Mouse (Mus musculus) heart, embryonic 10.5 days (tissue): ENCODE measurements at regions not wholly inside any gene's neighbourhood (a gene's known extent, or its start where the extent isn't known, plus 50 kb on each side); places are given as distances from the start of the nearest gene placed in this dataset.

Experiments
- DNase-seq: peaks from one replicate; pipeline ENCODE4 v3.0.0-alpha.2; 2017; ENCODE audit warnings: low spot score
- H3K27ac ChIP-seq: fragments of 300-500 bp; sonication (generic); 2 replicates; pipeline ENCODE4 v1.5.1; 2016; ENCODE audit warnings: mild to moderate bottlenecking
- H3K27me3 ChIP-seq: fragments of 300-500 bp; sonication (generic); 2 replicates; pipeline ENCODE4 v1.6.1; 2016; ENCODE audit warnings: mild to moderate bottlenecking; ENCODE audit not compliant: poor library complexity, insufficient read depth, severe bottlenecking
- H3K36me3 ChIP-seq: fragments of 300-500 bp; sonication (generic); 2 replicates; pipeline ENCODE4 v1.6.1; 2016; ENCODE audit warnings: mild to moderate bottlenecking, moderate library complexity
- H3K4me1 ChIP-seq: fragments of 300-500 bp; sonication (generic); 2 replicates; pipeline ENCODE4 v1.6.1; 2016; ENCODE audit warnings: mild to moderate bottlenecking
- H3K4me3 ChIP-seq: fragments of 300-500 bp; sonication (generic); 2 replicates; pipeline ENCODE4 v1.5.1; 2016; ENCODE audit warnings: mild to moderate bottlenecking, moderate library complexity
- H3K9me3 ChIP-seq: fragments of 300-500 bp; sonication (generic); 2 replicates; pipeline ENCODE4 v1.6.1; 2016; ENCODE audit warnings: mild to moderate bottlenecking, moderate library complexity
- WGBS: fragments of 180-500 bp; shearing (Covaris S2); methylation state at CpG from one replicate; pipeline ENCODE4 v1.1.7; 2016; 5-methylcytosine and 5-hydroxymethylcytosine counted together

GRCm38 (mm10) chr13:69343806-69344205, 189.7 kb upstream of the Nsun2 start:
- Histone ChIP-seq H3K4me3 (no peak overlapping the region), H3K27me3 (no peaks in the 10 kb centered on the region), H3K36me3 (no peaks in the 10 kb centered on the region), H3K27ac (no peak overlapping the region), H3K9me3 (0 out of 2 replicates have a peak, but pooled peaks cover 4% of the 10 kb centered on the region), H3K4me1 (no peaks in the 10 kb centered on the region)
- no peak for DNase-seq

DNA sequence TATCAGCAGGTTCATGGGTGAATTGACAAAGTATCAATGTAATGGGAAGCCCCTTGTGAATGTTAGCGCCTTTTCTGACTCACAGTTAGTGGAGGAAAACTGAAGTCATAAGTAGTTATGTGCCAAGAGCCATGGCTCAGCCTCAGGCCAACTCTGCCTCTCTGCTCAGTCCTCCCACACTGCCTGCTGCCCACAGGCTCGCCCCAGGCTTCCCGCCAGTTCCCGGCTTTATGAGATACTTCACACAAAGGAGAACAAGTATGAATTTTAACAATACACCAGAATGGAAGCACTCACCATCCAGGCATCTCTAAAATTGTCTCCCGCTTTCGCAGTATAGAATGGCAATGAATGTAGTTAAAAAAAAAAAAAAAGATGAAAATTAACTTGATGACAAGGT, 176.1 kb upstream of the Nsun2 start:
- H3K9me3 ChIP-seq: no peaks in the 10 kb centered on the region
- WGBS: 86% methylated on average over 6 of the region's 6 CpGs

GRCm38 (mm10) chr13:69365880-69366490, 167.6 kb upstream of the Nsun2 start:
- 30% methylated on average over 1 of the region's 1 CpGs for WGBS
- no peak for DNase-seq
- Histone ChIP-seq H3K27me3 (no peaks in the 10 kb centered on the region), H3K4me3 (no peak overlapping the region), H3K4me1 (no peaks in the 10 kb centered on the region), H3K36me3 (no peaks in the 10 kb centered on the region), H3K9me3 (0 out of 2 replicates have a peak, but pooled peaks cover 4% of the 10 kb centered on the region), H3K27ac (no peak overlapping the region)

More for the DNA sequence above, 176.1 kb upstream of the Nsun2 start:
- no peak overlapping the region for H3K4me3 ChIP-seq
- no peaks in the 10 kb centered on the region for H3K36me3 ChIP-seq
- H3K27me3 ChIP-seq: no peaks in the 10 kb centered on the region
- no peak overlapping the region for H3K27ac ChIP-seq
- DNase-seq: no peak
- H3K4me1 ChIP-seq: no peaks in the 10 kb centered on the region

DNA sequence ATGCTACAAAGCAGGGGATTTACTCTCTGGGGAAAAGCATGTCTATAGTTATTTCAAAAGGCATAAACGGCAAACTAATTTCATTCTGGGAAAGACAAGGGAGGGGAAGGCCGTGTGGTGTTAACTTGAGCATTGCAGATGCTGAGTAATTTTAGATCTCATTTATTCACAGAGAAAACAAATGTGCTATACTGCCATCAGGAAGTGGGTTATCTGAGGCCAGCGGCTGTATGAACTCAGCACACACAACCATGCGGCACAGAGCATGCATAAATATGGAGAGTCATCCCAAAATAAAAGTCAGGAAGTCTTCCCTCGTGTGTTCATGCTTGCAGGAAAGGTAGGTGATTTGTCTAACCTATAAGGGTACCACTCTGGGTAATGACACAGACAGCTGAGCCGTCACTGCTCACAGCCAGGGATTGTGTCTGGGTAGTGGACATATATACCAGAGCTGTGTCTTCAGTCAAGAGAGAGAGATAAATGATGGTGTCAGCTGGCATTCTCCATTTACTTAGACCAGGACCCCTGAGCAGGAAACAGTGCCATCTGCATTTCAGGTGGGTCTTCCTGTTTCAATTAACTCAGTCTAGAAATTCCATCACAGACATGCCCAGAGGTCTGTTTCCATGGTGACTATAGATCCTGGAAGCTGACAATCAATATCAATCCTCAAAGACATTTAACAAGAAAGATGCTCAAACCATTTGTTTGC, 160.3 kb upstream of the Nsun2 start:
- Histone ChIP-seq H3K4me3 (no peak overlapping the region), H3K27ac (no peak overlapping the region), H3K9me3 (0 out of 2 replicates have a peak, but pooled peaks cover 4% of the 10 kb centered on the region), H3K36me3 (no peaks in the 10 kb centered on the region), H3K4me1 (no peaks in the 10 kb centered on the region), H3K27me3 (no peaks in the 10 kb centered on the region)
- WGBS: 79% methylated on average over 6 of the region's 6 CpGs
- no peak for DNase-seq

DNA sequence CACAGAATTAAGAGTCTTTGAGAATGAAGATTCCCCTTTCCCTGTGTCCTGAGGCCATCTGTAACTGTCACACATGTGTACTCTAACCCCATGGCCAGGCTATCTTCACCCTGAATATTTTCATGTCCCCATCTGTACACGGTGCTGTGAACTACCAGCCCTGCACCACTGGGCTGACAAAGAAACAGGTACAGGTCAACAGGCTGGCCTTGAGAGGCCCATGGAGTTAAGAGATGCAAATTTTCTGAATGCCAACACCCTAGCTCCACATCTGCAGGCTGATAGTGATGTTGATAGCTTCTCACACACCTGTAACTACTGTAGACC, 159.8 kb upstream of the Nsun2 start:
- Histone ChIP-seq H3K27me3 (no peaks in the 10 kb centered on the region), H3K4me1 (no peaks in the 10 kb centered on the region), H3K36me3 (no peaks in the 10 kb centered on the region), H3K9me3 (0 out of 2 replicates have a peak, but pooled peaks cover 3% of the 10 kb centered on the region), H3K27ac (no peak overlapping the region), H3K4me3 (no peak overlapping the region)
- no peak for DNase-seq
- WGBS: 70% methylated on average over 1 of the region's 1 CpGs

GRCm38 (mm10) chr13:69380403-69380802, 153.1 kb upstream of the Nsun2 start:
- no peaks in the 10 kb centered on the region for H3K4me1 ChIP-seq
- H3K4me3 ChIP-seq: no peak overlapping the region
- no peaks in the 10 kb centered on the region for H3K27me3 ChIP-seq
- H3K27ac ChIP-seq: no peak overlapping the region
- WGBS: 69% methylated on average over 4 of the region's 4 CpGs
- H3K36me3 ChIP-seq: no peaks in the 10 kb centered on the region
- no peak for DNase-seq
- no peaks in the 10 kb centered on the region for H3K9me3 ChIP-seq

GRCm38 (mm10) chr13:69384767-69385166, 148.8 kb upstream of the Nsun2 start:
- Histone ChIP-seq H3K36me3 (no peaks in the 10 kb centered on the region), H3K4me1 (no peaks in the 10 kb centered on the region), H3K27ac (no peak overlapping the region), H3K9me3 (no peaks in the 10 kb centered on the region), H3K27me3 (no peaks in the 10 kb centered on the region), H3K4me3 (no peak overlapping the region)
- DNase-seq: no peak

- no peaks in the 10 kb centered on the region for H3K36me3 ChIP-seq
- H3K27ac ChIP-seq: no peak overlapping the region
- no peaks in the 10 kb centered on the region for H3K9me3 ChIP-seq
- 80% methylated on average over 11 of the region's 11 CpGs for WGBS
- no peak for DNase-seq
- no peak overlapping the region for H3K4me3 ChIP-seq
- H3K27me3 ChIP-seq: no peaks in the 10 kb centered on the region
- no peaks in the 10 kb centered on the region for H3K4me1 ChIP-seq
These were observed 140.4 kb upstream of the Nsun2 start for GRCm38 (mm10) chr13:69392917-69393827.

GRCm38 (mm10) chr13:69394544-69394943, 139.0 kb upstream of the Nsun2 start:
- Histone ChIP-seq H3K9me3 (no peaks in the 10 kb centered on the region), H3K36me3 (no peaks in the 10 kb centered on the region), H3K4me3 (no peak overlapping the region), H3K4me1 (no peaks in the 10 kb centered on the region), H3K27ac (no peak overlapping the region), H3K27me3 (no peaks in the 10 kb centered on the region)
- no peak for DNase-seq
- 75% methylated on average over 4 of the region's 4 CpGs for WGBS

DNA sequence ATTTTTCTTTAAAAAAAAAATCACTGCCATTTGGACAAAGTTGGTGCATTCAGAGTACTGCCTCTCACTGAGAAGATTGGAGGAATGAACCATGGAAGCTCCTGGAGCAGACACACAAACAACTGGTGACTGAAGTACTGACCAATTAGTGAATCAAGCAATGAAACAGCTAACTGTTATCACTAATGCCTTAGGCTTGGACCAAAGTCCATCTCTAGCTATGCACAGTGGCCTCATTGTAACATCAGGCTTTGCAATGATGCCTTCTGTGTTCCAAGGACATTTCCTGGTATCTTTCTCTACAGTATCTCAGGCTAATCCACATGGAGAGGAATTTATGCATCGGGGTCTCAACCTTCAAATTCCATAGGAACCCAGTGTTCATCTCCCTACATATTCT, 123.2 kb upstream of the Nsun2 start:
- Histone ChIP-seq H3K36me3 (no peaks in the 10 kb centered on the region), H3K27me3 (no peaks in the 10 kb centered on the region), H3K9me3 (no peaks in the 10 kb centered on the region), H3K4me1 (no peaks in the 10 kb centered on the region), H3K4me3 (no peak overlapping the region), H3K27ac (no peak overlapping the region)
- DNase-seq: no peak
- 79% methylated on average over 1 of the region's 1 CpGs for WGBS

DNA sequence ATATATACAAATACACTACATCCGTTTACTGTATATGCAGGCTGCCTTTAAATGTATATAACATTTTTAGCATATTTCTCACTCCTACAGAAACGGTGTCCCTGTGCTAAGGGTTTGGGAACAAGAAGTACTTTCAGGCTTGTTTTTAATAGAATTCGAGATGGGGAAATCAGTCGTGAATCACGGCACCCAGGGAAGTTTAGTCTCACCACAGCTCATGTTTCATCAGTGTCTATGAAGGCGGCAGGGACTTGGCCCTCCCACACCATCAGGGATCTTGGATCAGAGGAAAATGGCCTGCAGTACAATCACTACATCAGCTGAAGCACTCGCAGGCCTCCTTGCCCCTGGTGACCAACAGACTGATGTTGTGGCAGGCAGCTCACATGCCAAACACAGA, 118.7 kb upstream of the Nsun2 start:
- DNase-seq: no peak
- H3K4me1 ChIP-seq: 0 out of 2 replicates have a peak, but pooled peaks cover 3% of the 10 kb centered on the region

GRCm38 (mm10) chr13:69416726-69417125, 116.8 kb upstream of the Nsun2 start:
- DNase-seq: no peak
- Histone ChIP-seq H3K27me3 (no peaks in the 10 kb centered on the region), H3K4me3 (no peak overlapping the region), H3K36me3 (no peaks in the 10 kb centered on the region), H3K9me3 (no peaks in the 10 kb centered on the region), H3K27ac (no peak overlapping the region), H3K4me1 (0 out of 2 replicates have a peak, but pooled peaks cover 3% of the 10 kb centered on the region)
- WGBS: 61% methylated on average over 2 of the region's 2 CpGs

More for the DNA sequence above, 118.7 kb upstream of the Nsun2 start:
- WGBS: 73% methylated on average over 7 of the region's 7 CpGs
- H3K36me3 ChIP-seq: no peaks in the 10 kb centered on the region
- H3K4me3 ChIP-seq: no peak overlapping the region
- H3K9me3 ChIP-seq: no peaks in the 10 kb centered on the region
- no peaks in the 10 kb centered on the region for H3K27me3 ChIP-seq
- no peak overlapping the region for H3K27ac ChIP-seq

DNA sequence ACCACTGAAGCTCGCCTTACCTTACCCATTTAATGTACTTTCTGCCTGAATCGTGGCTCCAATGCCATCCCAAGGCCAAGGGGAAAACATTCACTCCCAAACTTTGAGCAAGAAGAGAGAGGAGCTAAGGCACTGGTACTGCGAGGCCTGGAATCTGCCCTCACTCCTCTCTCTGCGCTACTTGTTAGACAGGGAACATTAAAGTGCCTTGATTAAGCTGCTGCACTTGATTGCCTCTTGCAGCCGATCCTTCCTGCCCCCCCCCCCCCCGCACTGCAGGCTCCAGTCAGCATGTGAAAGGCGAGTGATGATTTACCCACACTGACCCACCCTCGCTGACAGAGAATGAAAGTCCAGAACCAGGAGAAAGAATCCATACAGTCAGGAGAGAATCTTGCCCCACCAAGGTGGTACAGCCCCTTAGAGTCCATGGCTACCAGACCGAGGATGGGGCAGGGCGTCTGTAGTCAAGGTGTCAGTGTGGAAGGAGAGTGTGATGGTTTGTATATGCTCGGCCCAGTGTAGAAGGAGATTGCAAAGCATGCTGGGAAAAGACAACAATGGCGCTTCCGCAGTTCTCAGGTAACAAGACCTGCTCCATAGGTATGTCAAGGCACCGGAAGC, 115.6 kb upstream of the Nsun2 start:
- no peak for DNase-seq
- Histone ChIP-seq H3K9me3 (no peaks in the 10 kb centered on the region), H3K4me3 (no peak overlapping the region), H3K27me3 (no peaks in the 10 kb centered on the region), H3K4me1 (0 out of 2 replicates have a peak, but pooled peaks cover 3% of the 10 kb centered on the region), H3K27ac (no peak overlapping the region), H3K36me3 (no peaks in the 10 kb centered on the region)
- 71% methylated on average over 14 of the region's 14 CpGs for WGBS
